Mouse (Mus musculus) ovary, postnatal 10 days (tissue): ENCODE measurements around the gene Dpf1.

Source experiments
- DNase-seq: peaks from one replicate; pipeline ENCODE4 v3.0.0; 2022; ENCODE audit warnings: low spot score

Gene Dpf1

GRCm38 (mm10) chr7:29288942-29289638, 14.7 kb upstream of the Dpf1 start, which contains the start of gene Ppp1r14a:
Gene Ppp1r14a (plus strand): TSS chr7:29289308.
- DNase-seq = peak; percentile 84

- DNase-seq = no peak
These were observed 13.9 kb upstream of the Dpf1 start for GRCm38 (mm10) chr7:29289856-29290255.

- DNase-seq = no peak
These were observed 12.9 kb upstream of the Dpf1 start for GRCm38 (mm10) chr7:29290691-29291485.

GRCm38 (mm10) chr7:29291616-29292457, 11.9 kb upstream of the Dpf1 start:
- DNase-seq = no peak

GRCm38 (mm10) chr7:29292458-29293098, 11.2 kb upstream of the Dpf1 start:
- no peak for DNase-seq

- DNase-seq = no peak
These were observed 10.4 kb upstream of the Dpf1 start for GRCm38 (mm10) chr7:29293131-29294065.

- no peak for DNase-seq
These were observed 9.5 kb upstream of the Dpf1 start for GRCm38 (mm10) chr7:29294111-29294761.

- no peak for DNase-seq
These were observed 7.7 kb upstream of the Dpf1 start for GRCm38 (mm10) chr7:29295861-29296647.

GRCm38 (mm10) chr7:29296998-29297397, 6.8 kb upstream of the Dpf1 start:
- no peak for DNase-seq

GRCm38 (mm10) chr7:29301127-29301566, 2.6 kb upstream of the Dpf1 start:
- no peak for DNase-seq

- DNase-seq = no peak
These were observed 1.1 kb upstream of the Dpf1 start for GRCm38 (mm10) chr7:29302641-29303040.

GRCm38 (mm10) chr7:29304463-29305262, 912 bp downstream of the Dpf1 start:
- DNase-seq = no peak

- no peak for DNase-seq
These were observed 1.7 kb downstream of the Dpf1 start for GRCm38 (mm10) chr7:29305263-29305988.

GRCm38 (mm10) chr7:29306108-29306507, 2.4 kb downstream of the Dpf1 start:
- no peak for DNase-seq

- DNase-seq = no peak
These were observed 2.9 kb downstream of the Dpf1 start for GRCm38 (mm10) chr7:29306619-29307018.

- peak; percentile 87 for DNase-seq
These were observed 3.8 kb downstream of the Dpf1 start for GRCm38 (mm10) chr7:29307350-29308104.

GRCm38 (mm10) chr7:29309221-29309721, 5.5 kb downstream of the Dpf1 start:
- DNase-seq = no peak
